Mouse (Mus musculus) CD4-positive helper T cell, adult 2 months (primary cell): ENCODE measurements around the gene Tas2r123.

Experiments
- DNase-seq: peaks from one replicate; pipeline ENCODE4 v3.0.0-alpha.2; 2012; ENCODE audit warnings: low read depth, missing footprints, low spot score

Tas2r123 gene

DNA sequence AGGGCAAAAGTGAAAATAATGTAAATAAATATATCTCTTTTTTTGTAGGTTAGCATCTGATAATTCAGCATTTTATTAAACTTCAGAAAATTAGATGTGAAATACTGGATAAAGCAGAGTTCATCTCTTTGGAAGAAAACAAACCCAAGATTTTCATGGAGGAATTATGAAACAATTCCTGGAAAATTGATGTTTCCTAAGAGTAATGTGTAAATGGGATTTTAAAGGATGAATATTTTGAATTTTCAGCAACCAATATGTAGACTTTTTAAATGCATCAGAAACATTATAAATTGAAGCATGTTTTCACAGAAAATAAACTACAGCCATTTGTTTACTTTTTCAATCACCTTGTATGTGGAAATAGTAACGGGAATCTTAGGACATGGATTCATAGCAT lies at the start of gene Tas2r123:
Gene Tas2r123, plus strand, starts transcription at position 301 of the 400 bp plus-strand sequence.
- no peak for DNase-seq

DNA sequence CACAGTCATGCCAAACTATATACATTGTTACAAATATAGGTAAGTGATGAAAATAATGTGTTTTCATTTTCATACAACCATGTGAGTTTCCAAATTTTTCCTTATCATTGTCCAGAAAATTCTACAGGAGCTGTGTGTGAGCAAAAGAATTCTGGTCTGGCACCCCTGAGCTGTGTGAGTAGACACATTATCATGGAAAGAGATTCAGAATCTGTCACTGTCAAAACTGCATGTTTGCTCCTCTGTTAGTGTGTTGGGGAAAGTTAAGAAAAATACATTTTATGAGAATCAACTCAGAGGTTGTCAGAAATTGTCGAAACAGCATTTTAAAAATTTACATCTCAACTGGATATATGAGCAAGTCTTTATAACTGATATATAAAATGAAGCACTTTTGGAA lies 44.4 kb upstream of the Tas2r123 start, which contains the start of gene Tas2r117:
Gene Tas2r117, plus strand, starts transcription at position 301 of the 400 bp plus-strand sequence.
- DNase-seq, result no peak

DNA sequence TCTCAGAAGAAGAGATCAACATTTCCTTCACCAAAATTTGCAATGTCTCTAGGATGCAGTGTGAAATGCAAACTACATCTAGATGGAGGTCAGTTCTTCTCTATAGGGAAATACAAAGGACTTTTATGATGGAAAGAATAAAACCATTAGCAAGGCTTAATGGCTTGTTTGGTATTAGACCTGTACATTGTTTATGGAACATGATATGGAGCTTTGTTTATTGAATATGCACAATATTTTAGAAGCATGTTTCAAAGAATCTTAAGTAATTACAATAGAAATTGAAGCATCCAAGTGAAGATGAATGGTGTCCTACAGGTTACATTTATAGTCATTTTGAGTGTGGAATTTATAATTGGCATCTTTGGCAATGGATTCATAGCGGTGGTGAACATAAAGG lies 8.2 kb downstream of the Tas2r123 start, which contains the start of gene Tas2r116:
Gene Tas2r116, plus strand, starts transcription at position 301 of the 400 bp plus-strand sequence.
- no peak for DNase-seq

DNA sequence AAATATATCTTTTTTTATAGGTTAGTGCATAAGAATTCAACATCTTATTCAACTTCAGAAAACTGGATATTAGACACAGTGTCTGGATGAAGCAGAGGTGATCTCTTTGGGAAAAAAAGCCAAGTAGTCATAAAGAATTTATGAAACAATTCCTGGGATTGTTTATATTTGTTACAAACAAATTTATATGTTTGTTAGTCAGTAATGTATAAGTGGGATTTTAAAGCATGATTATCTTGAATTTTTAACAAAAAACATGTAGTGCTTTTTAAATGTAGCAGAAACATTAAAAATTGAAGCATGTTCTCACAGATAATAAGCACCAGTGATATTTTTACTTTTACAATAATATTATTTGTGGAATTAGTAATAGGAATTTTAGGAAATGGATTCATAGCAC lies 20.8 kb downstream of the Tas2r123 start, which contains the start of gene Tas2r110:
Gene Tas2r110, plus strand, starts transcription at position 301 of the 400 bp plus-strand sequence.
- no peak for DNase-seq

DNA sequence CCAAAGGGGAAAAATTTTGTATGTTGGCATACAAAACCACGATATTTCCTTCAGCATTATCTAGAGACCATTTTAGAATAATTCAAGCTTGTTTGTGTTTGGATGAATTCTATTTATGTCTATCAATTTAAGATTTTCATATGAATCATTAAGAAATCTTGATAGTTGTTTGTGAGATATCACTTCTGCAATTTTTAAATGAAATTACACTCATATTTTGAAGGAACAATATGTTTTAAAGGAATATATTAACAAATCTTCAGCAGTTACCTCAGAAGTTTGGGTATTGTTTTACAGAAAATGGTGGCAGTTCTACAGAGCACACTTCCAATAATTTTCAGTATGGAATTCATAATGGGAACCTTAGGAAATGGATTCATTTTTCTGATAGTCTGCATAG lies 45.8 kb downstream of the Tas2r123 start, which contains the start of gene Tas2r113:
Gene Tas2r113, plus strand, starts transcription at position 301 of the 400 bp plus-strand sequence.
- no peak for DNase-seq
